Mouse (Mus musculus): ENCODE measurements around the gene Tmem274.

Gene Tmem274

GRCm38 (mm10) chr4:149525170-149525569 is 48.0 kb downstream of the Tmem274 start:
- no peak for DNase-seq (ENCODE audit: low spot score)

GRCm38 (mm10) chr4:149525811-149526210 is 48.6 kb downstream of the Tmem274 start:
- DNase-seq (ENCODE audit: low spot score): no peak

- DNase-seq (ENCODE audit: low spot score): no peak
These were observed 49.2 kb downstream of the Tmem274 start for GRCm38 (mm10) chr4:149526330-149526729.

GRCm38 (mm10) chr4:149527621-149528354 is 50.6 kb downstream of the Tmem274 start:
- peak; percentile 24 for DNase-seq (ENCODE audit: low spot score)

- no peak for DNase-seq (ENCODE audit: low spot score)
These were observed 52.5 kb downstream of the Tmem274 start for GRCm38 (mm10) chr4:149529691-149530090.
